8 mouse cellular contexts compared by ENCODE assay signal in genomic region chr13:24776146-24776844, GRCm38 (mm10). TPM values are rescaled to one million over a fixed set of nuclear protein-coding genes. Genes with fewer than 3 reads are reported as not detected.
DNase-seq lines count a peak whose midpoint lies in the region; ATAC-seq and TF ChIP-seq lines count a peak whose summit lies in the region.

No protein-coding gene starts in this region.

- H3K79me2 ChIP-seq in heart, adult 2 months (replicated peaks; ENCODE audit: control insufficient read depth, insufficient read depth, low read length) = no peaks in the 10 kb centered on the region

- no peaks in the 10 kb centered on the region for H3K36me3 ChIP-seq in heart, adult 2 months (ENCODE audit: control insufficient read depth, insufficient read depth, low read length)
- no peaks in the 10 kb centered on the region for H3K36me3 ChIP-seq in heart, embryonic 11.5 days (ENCODE audit: control insufficient read depth, insufficient read depth, low read length)
- H3K36me3 ChIP-seq in stomach, postnatal 0 days (ENCODE audit: control insufficient read depth, insufficient read depth, low read length) = no peaks in the 10 kb centered on the region

- H3K4me1 ChIP-seq in heart, adult 2 months (ENCODE audit: control insufficient read depth, insufficient read depth, low read length) = no peaks in the 10 kb centered on the region
- H3K4me1 ChIP-seq in heart, embryonic 11.5 days (ENCODE audit: control insufficient read depth, insufficient read depth, low read length) = no peaks in the 10 kb centered on the region
- no peaks in the 10 kb centered on the region for H3K4me1 ChIP-seq in stomach, postnatal 0 days (replicated peaks; ENCODE audit: control insufficient read depth, insufficient read depth)

- H3K4me3 ChIP-seq in heart, adult 2 months = no peak overlapping the region
- H3K4me3 ChIP-seq in heart, embryonic 11.5 days (ENCODE audit: low read depth, low read length) = no peak overlapping the region
- H3K4me3 ChIP-seq in stomach, postnatal 0 days (ENCODE audit: low read depth, low read length) = no peak overlapping the region

- no peak for ATAC-seq in heart, embryonic 11.5 days (replicated peaks; ENCODE audit: insufficient number of reproducible peaks, low FRiP score, low TSS enrichment)
- ATAC-seq in megakaryocyte, adult 5-6 weeks (ENCODE audit: poor library complexity, severe bottlenecking) = peak; percentile 94
- ATAC-seq in stomach, postnatal 0 days (ENCODE audit: low FRiP score, low TSS enrichment) = peak; percentile 74

- TF ChIP-seq CTCF in heart, adult 2 months (IDR thresholded peaks at IDR 0.05) = peak; percentile 78
- TF ChIP-seq CTCF in stomach, postnatal 0 days (IDR thresholded peaks at IDR 0.05; ENCODE audit: low read depth) = peak; percentile 92

- H3K9ac ChIP-seq in heart, adult 2 months (ENCODE audit: low read depth, low read length) = no peak overlapping the region
- no peak overlapping the region for H3K9ac ChIP-seq in heart, embryonic 11.5 days (ENCODE audit: low read depth, low read length)
- no peak overlapping the region for H3K9ac ChIP-seq in stomach, postnatal 0 days (ENCODE audit: low read length)

- H3K4me2 ChIP-seq in heart, embryonic 11.5 days = no peak overlapping the region
- no peak overlapping the region for H3K4me2 ChIP-seq in stomach, postnatal 0 days (replicated peaks; ENCODE audit: low read depth)

- no peak overlapping the region for H3K27ac ChIP-seq in heart, adult 2 months
- H3K27ac ChIP-seq in heart, embryonic 11.5 days (ENCODE audit: low read depth, low read length) = no peak overlapping the region
- no peak overlapping the region for H3K27ac ChIP-seq in stomach, postnatal 0 days (replicated peaks)

- intact Hi-C loops in heart, adult 2 months (cut with DNase I) = loop anchor here (5.0 kb wide), 1 partner anchor 294 kb away; no protein-coding TSS in a partner anchor
- intact Hi-C loops in heart, postnatal 10 days (cut with DNase I) = loop anchor here (5.0 kb wide), 3 partner anchors 64 to 294 kb away; no protein-coding TSS in a partner anchor

- 0 out of 2 replicates have a peak, but pooled peaks have one; percentile 30 for TF ChIP-seq EP300 in heart, adult 2 months (IDR thresholded peaks at IDR 0.05; ENCODE audit: insufficient read depth, low read depth, low read length)
- TF ChIP-seq EP300 in stomach, postnatal 0 days (optimal IDR thresholded peaks at IDR 0.05) = no peak

- WGBS in heart, adult 2 months = 45% methylated on average over 7 of the region's 7 CpGs
- 44% methylated on average over 7 of the region's 7 CpGs for WGBS in heart, embryonic 11.5 days (ENCODE audit: insufficient replicate concordance)
- WGBS in stomach, postnatal 0 days = 51% methylated on average over 7 of the region's 7 CpGs

- no peaks in the 10 kb centered on the region for H3K27me3 ChIP-seq in heart, adult 2 months (ENCODE audit: control insufficient read depth, insufficient read depth, low read length)
- H3K27me3 ChIP-seq in heart, embryonic 11.5 days (ENCODE audit: control insufficient read depth, insufficient read depth, low read length) = no peaks in the 10 kb centered on the region
- no peaks in the 10 kb centered on the region for H3K27me3 ChIP-seq in stomach, postnatal 0 days (ENCODE audit: control insufficient read depth, insufficient read depth, low read length)

- no peak for TF ChIP-seq POLR2A in heart, adult 2 months (IDR thresholded peaks at IDR 0.05; ENCODE audit: insufficient read depth, low read depth, low read length)

- H3K9me3 ChIP-seq in heart, embryonic 11.5 days (replicated peaks; ENCODE audit: control insufficient read depth, low read length) = no peaks in the 10 kb centered on the region
- no peaks in the 10 kb centered on the region for H3K9me3 ChIP-seq in stomach, postnatal 0 days (ENCODE audit: control insufficient read depth, low read length)

- peak in 1 of 2 experiments; percentile 33 for DNase-seq in heart, adult 2 months
- DNase-seq in NIH3T3 (ENCODE audit: low read depth) = peak; percentile 77
- peak; percentile 50 for DNase-seq in cerebellum, adult 9-11 months
- DNase-seq in heart, postnatal 10 days = peak; percentile 58 to 75
- peak; percentile 46 to 60 for DNase-seq in layer of hippocampus, postnatal 10 days (ENCODE audit: low spot score in 2 of 2)
- DNase-seq in stomach, postnatal 0 days (ENCODE audit: low spot score) = peak; percentile 44

RNA-seq across cellular contexts. Expression of gene Gmnn, which starts 14.6 kb away (rescaled TPM):
- total RNA-seq in heart, adult 2 months (2021) = 10 to 100 TPM; 45.9 to 72.3 TPM
- polyA plus RNA-seq in heart, adult 2 months (2012; rRNA removed) = 12.9 and 18.4 TPM in 2 replicates
- 116 and 127 TPM in 2 replicates for polyA plus RNA-seq in heart, embryonic 11.5 days (2014; fragmentation: Nextera tagmentation; extraction: Ambion mirVana)
- 10 to 100 TPM; 40.6 to 45.1 TPM for total RNA-seq in heart, postnatal 10 days (2021)
- 1 to 10 TPM; 2.4 to 2.5 TPM for total RNA-seq in layer of hippocampus, postnatal 10 days (2021)
- 161 and 181 TPM in 2 replicates for total RNA-seq in megakaryocyte, adult 5-6 weeks (2015)
- total RNA-seq in megakaryocyte, adult 5-6 weeks (2017) = 175 and 177 TPM in 2 replicates
- polyA plus RNA-seq in stomach, postnatal 0 days (2015; fragmentation: Nextera tagmentation; extraction: Ambion mirVana) = 39.6 and 43.3 TPM in 2 replicates

RNA-seq across cellular contexts. Expression of gene BC005537, which starts 25.2 kb away (rescaled TPM):
- total RNA-seq in heart, adult 2 months (2021) = 100 to 1,000 TPM; 111 to 126 TPM
- 30.7 and 50.1 TPM in 2 replicates for polyA plus RNA-seq in heart, adult 2 months (2012; rRNA removed)
- 11.1 and 19.2 TPM in 2 replicates for polyA plus RNA-seq in heart, embryonic 11.5 days (2014; fragmentation: Nextera tagmentation; extraction: Ambion mirVana)
- total RNA-seq in heart, postnatal 10 days (2021) = 100 to 1,000 TPM; 178 to 179 TPM
- total RNA-seq in layer of hippocampus, postnatal 10 days (2021) = 100 to 1,000 TPM; 212 to 224 TPM
- 222 and 241 TPM in 2 replicates for total RNA-seq in megakaryocyte, adult 5-6 weeks (2015)
- total RNA-seq in megakaryocyte, adult 5-6 weeks (2017) = 97.2 and 116 TPM in 2 replicates
- polyA plus RNA-seq in stomach, postnatal 0 days (2015; fragmentation: Nextera tagmentation; extraction: Ambion mirVana) = 11.0 and 11.1 TPM in 2 replicates

RNA-seq across cellular contexts. Expression of gene Armh2, which starts 35.3 kb away (rescaled TPM):
- not detected for total RNA-seq in heart, adult 2 months (2021)
- polyA plus RNA-seq in heart, adult 2 months (2012; rRNA removed) = not detected in 2 replicates
- not detected in 2 replicates for polyA plus RNA-seq in heart, embryonic 11.5 days (2014; fragmentation: Nextera tagmentation; extraction: Ambion mirVana)
- total RNA-seq in heart, postnatal 10 days (2021) = not detected
- not detected for total RNA-seq in layer of hippocampus, postnatal 10 days (2021)
- 0.22 TPM in 1 of 2 replicates, not detected in the other for total RNA-seq in megakaryocyte, adult 5-6 weeks (2015)
- total RNA-seq in megakaryocyte, adult 5-6 weeks (2017) = not detected in 2 replicates
- polyA plus RNA-seq in stomach, postnatal 0 days (2015; fragmentation: Nextera tagmentation; extraction: Ambion mirVana) = not detected in 2 replicates

RNA-seq across cellular contexts. Expression of gene Acot13, which starts 55.0 kb away (rescaled TPM):
- 100 to 1,000 TPM; 383 to 456 TPM for total RNA-seq in heart, adult 2 months (2021)
- polyA plus RNA-seq in heart, adult 2 months (2012; rRNA removed) = 365 and 457 TPM in 2 replicates
- polyA plus RNA-seq in heart, embryonic 11.5 days (2014; fragmentation: Nextera tagmentation; extraction: Ambion mirVana) = 196 and 201 TPM in 2 replicates
- 100 to 1,000 TPM; 282 to 297 TPM for total RNA-seq in heart, postnatal 10 days (2021)
- total RNA-seq in layer of hippocampus, postnatal 10 days (2021) = 10 to 100 TPM; 58.7 to 66.6 TPM
- total RNA-seq in megakaryocyte, adult 5-6 weeks (2015) = 26.7 and 27.1 TPM in 2 replicates
- total RNA-seq in megakaryocyte, adult 5-6 weeks (2017) = 26.1 and 30.3 TPM in 2 replicates
- polyA plus RNA-seq in stomach, postnatal 0 days (2015; fragmentation: Nextera tagmentation; extraction: Ambion mirVana) = 111 and 117 TPM in 2 replicates

RNA-seq across cellular contexts. Expression of gene Tdp2, which starts 55.2 kb away (rescaled TPM):
- 10 to 100 TPM; 12.0 to 13.1 TPM for total RNA-seq in heart, adult 2 months (2021)
- polyA plus RNA-seq in heart, adult 2 months (2012; rRNA removed) = 8.0 and 14.5 TPM in 2 replicates
- 40.8 and 44.9 TPM in 2 replicates for polyA plus RNA-seq in heart, embryonic 11.5 days (2014; fragmentation: Nextera tagmentation; extraction: Ambion mirVana)
- total RNA-seq in heart, postnatal 10 days (2021) = 10 to 100 TPM; 17.8 to 18.0 TPM
- total RNA-seq in layer of hippocampus, postnatal 10 days (2021) = 10 to 100 TPM; 25.1 to 26.2 TPM
- total RNA-seq in megakaryocyte, adult 5-6 weeks (2015) = 45.4 and 47.7 TPM in 2 replicates
- 32.9 and 35.6 TPM in 2 replicates for total RNA-seq in megakaryocyte, adult 5-6 weeks (2017)
- 21.6 and 22.0 TPM in 2 replicates for polyA plus RNA-seq in stomach, postnatal 0 days (2015; fragmentation: Nextera tagmentation; extraction: Ambion mirVana)

Comparison
In these comparisons a context has a peak if more than half of its experiments do, and no peak if none do; other contexts are left out.
1. RNA of gene Gmnn, which starts 14.6 kb away (total RNA-seq): 161 to 181 TPM in megakaryocyte, adult 5-6 weeks, 45.9 to 72.3 TPM in heart, adult 2 months and 40.6 to 45.1 TPM in heart, postnatal 10 days; 2.4 to 2.5 TPM in layer of hippocampus, postnatal 10 days; every median in the first group is over 10 times any median in the second.